Mouse (Mus musculus) heart, adult 11 months (tissue): ENCODE results near the gene Bdp1.
"Not testable (repeated sequence)": the region's sequence is repeated elsewhere in the genome, so short reads cannot be mapped to it uniquely, and the experiment has no call there.

ENCODE experiments used
- DNase-seq: peaks from one replicate; pipeline ENCODE4 v3.0.0; 2022

The Bdp1 gene

GRCm38 (mm10) chr13:100103748-100104254 lies at the start of gene Bdp1:
Gene Bdp1, minus strand, starts transcription at chr13:100104070.
- peak; percentile 99 for DNase-seq

GRCm38 (mm10) chr13:100152659-100153058 lies 48.8 kb upstream of the Bdp1 start:
- DNase-seq, result peak; percentile 89

GRCm38 (mm10) chr13:100141646-100142314 lies 37.9 kb upstream of the Bdp1 start:
- peak; percentile 76 for DNase-seq

GRCm38 (mm10) chr13:100125258-100125643 lies 21.4 kb upstream of the Bdp1 start:
- DNase-seq, result peak; percentile 80

GRCm38 (mm10) chr13:100124423-100125257 lies 20.8 kb upstream of the Bdp1 start, which contains the start of gene Smn1:
Gene Smn1, plus strand, starts transcription at chr13:100124852.
- peak; percentile 99 for DNase-seq

GRCm38 (mm10) chr13:100123970-100124369 lies 20.1 kb upstream of the Bdp1 start:
- DNase-seq, result peak; percentile 77

GRCm38 (mm10) chr13:100112218-100112972 lies 8.5 kb upstream of the Bdp1 start:
- peak; percentile 56 for DNase-seq

- DNase-seq, result peak; percentile 98
These were observed 4.0 kb upstream of the Bdp1 start, which contains the start of gene Serf1 for GRCm38 (mm10) chr13:100107652-100108472. Gene Serf1, plus strand, starts transcription at chr13:100108012.

GRCm38 (mm10) chr13:100103052-100103658 lies 715 bp downstream of the Bdp1 start:
- peak; percentile 36 for DNase-seq

- no peak for DNase-seq
These were observed 5.1 kb downstream of the Bdp1 start for GRCm38 (mm10) chr13:100098808-100099207.

GRCm38 (mm10) chr13:100071473-100071872 lies 32.4 kb downstream of the Bdp1 start:
- DNase-seq, result no peak

- DNase-seq, result no peak
These were observed 36.0 kb downstream of the Bdp1 start for GRCm38 (mm10) chr13:100067821-100068220.

- no peak for DNase-seq
These were observed 39.9 kb downstream of the Bdp1 start for GRCm38 (mm10) chr13:100063936-100064335.

GRCm38 (mm10) chr13:100057738-100058137 lies 46.1 kb downstream of the Bdp1 start:
- not testable (repeated sequence) for DNase-seq

- DNase-seq, result no peak
These were observed 77.9 kb downstream of the Bdp1 start for GRCm38 (mm10) chr13:100026013-100026412.

GRCm38 (mm10) chr13:100016891-100017290 lies 87.0 kb downstream of the Bdp1 start:
- DNase-seq, result no peak

GRCm38 (mm10) chr13:100015937-100016336 lies 87.9 kb downstream of the Bdp1 start:
- no peak for DNase-seq

- DNase-seq, result peak; percentile 99
These were observed 88.7 kb downstream of the Bdp1 start, which contains the start of gene Mccc2 for GRCm38 (mm10) chr13:100014906-100015895. Gene Mccc2, minus strand, starts transcription at chr13:100015639.

- DNase-seq, result peak; percentile 78
These were observed 97.9 kb downstream of the Bdp1 start for GRCm38 (mm10) chr13:100005911-100006496.

GRCm38 (mm10) chr13:100001790-100002196 lies 102.1 kb downstream of the Bdp1 start:
- DNase-seq, result peak; percentile 98
